Mouse (Mus musculus) lung, adult 2 months (tissue): ENCODE measurements around the gene Gzmm.

Experiments used
- CTCF ChIP-seq: fragments of 200-500 bp; IDR thresholded peaks from 2 replicates; pipeline ENCODE4 v1.5.1; 2011; ENCODE audit warnings: mild to moderate bottlenecking, low read length, control low read depth; ENCODE audit not compliant: insufficient read depth
- POLR2A ChIP-seq: fragments of 200-500 bp; IDR thresholded peaks from 2 replicates; pipeline ENCODE4 v1.6.1; 2011; ENCODE audit warnings: low read depth, mild to moderate bottlenecking, control low read depth, low read length, borderline replicate concordance; ENCODE audit errors: extremely low read depth

DNA sequence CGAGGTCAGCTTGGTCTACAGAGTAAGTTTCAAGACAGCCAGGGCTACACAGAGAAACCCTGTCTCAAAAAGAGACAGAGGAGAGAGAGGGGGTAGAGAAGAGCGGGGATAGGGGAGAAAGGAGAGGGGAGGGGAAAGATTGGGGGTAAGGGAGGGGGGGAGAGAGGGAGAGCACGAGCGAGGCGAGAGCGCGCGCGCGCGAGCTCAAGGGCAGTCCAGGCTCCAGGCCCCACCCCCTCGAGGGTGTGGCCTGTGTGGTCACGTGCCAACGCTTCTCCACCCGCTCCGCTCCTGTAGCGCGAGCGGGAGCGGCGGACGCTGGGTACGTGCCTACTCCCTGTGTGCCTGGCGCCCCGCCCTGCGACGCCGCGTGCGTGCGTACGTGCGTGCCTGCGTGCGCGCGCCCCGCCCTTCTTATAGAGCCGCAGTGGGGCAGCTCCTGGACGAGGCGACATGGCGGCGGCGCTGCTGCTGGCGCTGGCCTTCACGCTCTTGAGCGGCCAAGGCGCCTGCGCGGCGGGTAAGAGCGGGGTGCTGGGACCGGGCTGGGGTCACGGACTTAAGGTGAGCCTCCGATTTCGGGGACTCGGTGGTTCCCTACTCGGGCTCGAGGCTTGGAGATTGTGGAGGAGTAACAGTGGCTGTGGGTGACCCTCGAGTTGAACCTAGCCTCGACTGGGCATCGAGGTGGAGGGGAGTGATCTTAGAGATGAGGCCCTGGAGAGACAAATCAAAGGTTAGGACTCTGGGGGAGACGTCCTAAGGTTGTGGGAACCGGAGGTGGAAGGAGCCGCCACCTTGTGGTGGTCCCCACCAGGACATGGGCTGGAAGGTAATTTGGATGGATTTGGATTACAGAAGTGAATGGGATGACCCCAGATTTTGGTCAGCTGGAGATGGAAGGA is 15.5 kb downstream of the Gzmm start, which contains the start of gene Bsg:
- TF ChIP-seq POLR2A, result peak; percentile 95
- TF ChIP-seq CTCF, result peak; percentile 44
